Mouse (Mus musculus): ENCODE measurements around the gene Muc2.

The Muc2 gene

DNA sequence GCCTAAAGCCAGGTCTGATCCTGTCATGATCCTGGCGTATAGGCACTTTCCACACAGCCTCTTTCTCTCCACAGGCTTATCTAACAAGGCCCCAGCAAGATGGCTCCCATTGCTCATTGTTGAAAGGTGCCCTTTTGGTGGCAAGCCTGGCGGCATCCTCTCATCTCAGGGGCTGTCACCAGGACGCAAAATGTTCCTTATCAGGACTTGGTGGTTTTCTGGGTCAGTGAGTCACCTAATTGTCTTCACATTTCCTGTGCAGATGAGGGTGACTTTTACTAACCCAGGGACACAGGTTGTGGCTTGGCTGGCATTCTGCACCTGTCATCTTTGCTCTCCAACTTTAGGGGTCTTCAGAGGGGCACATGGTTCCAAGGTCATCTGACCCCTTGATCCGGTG lies 68.2 kb downstream of the Muc2 start:
- DNase-seq (ENCODE audit: low read depth in 1 of 2, low spot score in 2 of 2): no peak

- no peak for DNase-seq (ENCODE audit: low read depth in 1 of 2, low spot score in 2 of 2)
Observed at GRCm38 (mm10) chr7:141770521-141770920, 80.4 kb downstream of the Muc2 start.

- DNase-seq (ENCODE audit: low read depth in 1 of 2, low spot score in 2 of 2): no peak
Observed at GRCm38 (mm10) chr7:141770988-141771387, 80.8 kb downstream of the Muc2 start.

DNA sequence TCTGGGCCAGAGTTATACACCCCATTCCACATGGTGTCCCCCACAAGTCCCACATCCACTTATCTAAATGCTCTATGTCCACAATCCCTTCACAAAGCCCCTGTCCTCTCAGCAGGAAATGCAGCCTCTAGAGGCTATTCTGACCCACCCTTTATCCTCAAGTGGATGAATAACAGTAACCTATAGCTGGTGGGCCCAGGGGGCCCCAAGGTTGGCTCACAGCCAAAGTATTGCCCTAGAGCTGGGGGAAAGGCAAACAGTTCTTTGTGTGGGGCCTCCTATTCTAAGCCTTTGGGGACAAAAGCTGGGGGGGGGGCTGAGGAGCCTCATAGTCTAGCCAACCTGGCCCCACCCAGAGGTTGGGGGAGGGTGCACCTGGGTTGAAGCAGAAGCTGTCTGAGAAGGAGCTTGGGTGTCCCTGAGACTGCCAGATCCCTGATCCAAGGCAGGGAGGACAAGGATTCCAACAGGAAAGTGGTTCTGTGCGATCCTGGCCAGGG lies 82.0 kb downstream of the Muc2 start:
- DNase-seq (ENCODE audit: low read depth in 1 of 2, low spot score in 2 of 2): no peak

DNA sequence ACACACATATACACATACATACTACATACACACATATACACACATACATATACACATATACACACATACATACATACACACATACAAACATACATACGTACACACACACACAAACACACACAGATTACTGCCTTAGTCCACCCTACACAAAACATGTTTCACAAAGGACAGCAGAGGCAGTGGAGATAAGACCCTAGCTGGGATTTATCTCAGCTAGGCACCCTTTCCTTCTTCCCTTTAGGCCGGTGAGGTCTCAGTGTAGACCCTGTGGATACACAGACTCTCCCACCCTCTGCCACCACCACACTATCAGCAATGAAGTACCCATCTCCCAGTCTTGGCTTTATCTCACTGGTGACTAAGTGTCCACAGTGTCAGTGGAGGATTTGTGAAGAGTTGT lies 84.7 kb downstream of the Muc2 start:
- DNase-seq (ENCODE audit: low read depth in 1 of 2, low spot score in 2 of 2): no peak

DNA sequence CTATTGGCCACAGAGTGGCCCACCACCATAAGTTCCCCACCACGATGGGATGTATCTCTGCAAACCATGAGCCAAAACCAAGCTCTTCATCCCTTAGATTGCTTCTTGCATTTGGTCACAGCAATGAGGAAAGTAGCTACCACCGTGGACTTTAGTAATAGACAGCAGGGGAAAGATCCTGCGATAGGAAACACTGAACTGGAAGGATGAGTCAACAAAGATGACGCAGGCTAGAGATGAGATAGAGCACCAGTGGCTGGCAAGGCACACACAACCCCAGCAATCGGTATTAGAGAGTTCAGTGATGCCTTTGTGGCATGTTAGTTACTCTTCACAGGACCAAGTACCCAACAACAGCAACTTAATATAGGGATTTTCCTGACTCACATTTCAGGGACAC lies 86.1 kb downstream of the Muc2 start:
- no peak for DNase-seq (ENCODE audit: low read depth in 1 of 2, low spot score in 2 of 2)

DNA sequence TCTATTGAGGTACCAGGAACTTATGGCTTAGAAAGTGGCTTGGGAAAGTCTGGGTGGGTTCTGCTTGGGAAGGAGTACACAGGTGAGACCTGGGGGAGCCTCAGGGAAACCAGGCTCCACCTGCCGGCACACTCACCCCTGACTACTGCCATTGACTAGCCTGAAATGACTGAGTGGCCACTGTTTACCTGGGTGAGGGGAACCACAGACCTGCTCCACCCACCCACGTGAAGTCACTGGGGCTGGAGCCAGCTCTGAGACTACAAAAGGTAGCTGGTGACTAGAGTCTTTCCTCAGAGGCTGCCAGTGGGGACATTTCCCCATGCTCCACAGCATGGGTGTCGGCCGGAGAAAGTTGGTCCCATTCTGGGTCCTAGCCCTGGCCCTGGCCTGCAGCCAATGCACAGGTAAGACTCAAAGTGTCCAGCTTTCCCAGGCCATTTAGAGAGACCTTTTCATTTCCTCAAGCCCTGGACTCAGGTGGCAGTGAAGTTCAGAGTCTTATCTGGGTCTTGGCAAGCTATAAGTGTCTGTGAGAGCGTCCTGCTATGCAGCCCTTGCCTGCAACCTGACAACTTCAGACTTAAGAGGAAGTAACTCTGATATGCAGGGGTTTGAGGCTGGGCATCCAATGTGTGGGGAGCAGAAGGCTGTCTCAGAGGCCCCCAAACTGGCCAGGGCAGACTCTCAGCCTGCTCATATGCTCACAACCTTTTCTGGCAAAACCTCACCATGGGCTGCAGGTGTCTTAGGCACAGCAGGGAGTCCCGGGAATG lies 98.7 kb downstream of the Muc2 start, which contains the start of gene Muc5ac:
Gene Muc5ac, plus strand, starts transcription at position 296 of the 776 bp plus-strand sequence.
- DNase-seq (ENCODE audit: low read depth in 1 of 2, low spot score in 2 of 2): no peak

GRCm38 (mm10) chr7:141794251-141794650 lies 104.1 kb downstream of the Muc2 start:
- no peak for DNase-seq (ENCODE audit: low read depth in 1 of 2, low spot score in 2 of 2)

- DNase-seq (ENCODE audit: low read depth in 1 of 2, low spot score in 2 of 2): no peak
Observed at GRCm38 (mm10) chr7:141803206-141803605, 113.1 kb downstream of the Muc2 start.
